Mouse (Mus musculus): ENCODE measurements around the gene Pcmt1.
"Not testable (repeated sequence)": the region's sequence is repeated elsewhere in the genome, so short reads cannot be mapped to it uniquely, and the experiment has no call there.

The Pcmt1 gene

DNA sequence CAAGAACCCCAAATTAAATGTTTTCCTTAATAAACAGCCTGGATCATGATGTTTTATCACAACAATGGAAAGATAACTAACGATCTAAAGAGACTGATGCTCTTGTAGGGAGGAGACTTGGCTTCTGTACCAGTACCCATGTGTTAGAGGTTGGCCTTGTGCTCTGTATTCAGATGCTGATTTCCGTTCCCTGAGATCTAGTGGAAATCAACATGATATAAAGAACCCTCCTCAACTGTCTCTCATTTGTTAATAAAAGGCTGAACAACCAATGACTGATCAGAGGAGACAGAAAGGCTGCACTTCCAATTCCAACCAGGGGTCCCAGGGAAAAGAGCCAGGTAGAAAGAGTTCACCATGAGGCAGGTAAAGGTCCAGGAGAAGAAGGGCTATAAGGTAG lies 35.0 kb downstream of the Pcmt1 start:
- DNase-seq (ENCODE audit: low read depth), result no peak

DNA sequence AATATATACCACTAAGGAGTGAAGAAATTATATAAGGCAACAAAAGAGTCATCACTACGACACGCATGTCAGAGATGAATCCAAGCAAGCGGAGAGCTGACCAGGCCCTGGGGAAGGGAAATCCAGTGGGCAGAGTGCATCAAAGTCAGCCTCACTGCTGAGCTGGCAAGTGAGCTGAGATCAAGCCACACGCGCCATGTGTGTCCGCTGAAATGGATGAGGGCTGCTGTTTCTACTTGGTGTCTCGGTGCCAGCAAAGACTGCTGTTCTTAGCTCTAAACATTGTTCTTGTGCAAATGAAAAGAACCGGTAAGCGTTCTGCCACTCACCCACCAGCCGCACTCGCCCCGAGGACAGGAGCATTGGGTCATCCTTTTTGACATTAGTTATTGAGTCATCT lies 40.6 kb downstream of the Pcmt1 start:
- no peak for DNase-seq (ENCODE audit: low read depth)

DNA sequence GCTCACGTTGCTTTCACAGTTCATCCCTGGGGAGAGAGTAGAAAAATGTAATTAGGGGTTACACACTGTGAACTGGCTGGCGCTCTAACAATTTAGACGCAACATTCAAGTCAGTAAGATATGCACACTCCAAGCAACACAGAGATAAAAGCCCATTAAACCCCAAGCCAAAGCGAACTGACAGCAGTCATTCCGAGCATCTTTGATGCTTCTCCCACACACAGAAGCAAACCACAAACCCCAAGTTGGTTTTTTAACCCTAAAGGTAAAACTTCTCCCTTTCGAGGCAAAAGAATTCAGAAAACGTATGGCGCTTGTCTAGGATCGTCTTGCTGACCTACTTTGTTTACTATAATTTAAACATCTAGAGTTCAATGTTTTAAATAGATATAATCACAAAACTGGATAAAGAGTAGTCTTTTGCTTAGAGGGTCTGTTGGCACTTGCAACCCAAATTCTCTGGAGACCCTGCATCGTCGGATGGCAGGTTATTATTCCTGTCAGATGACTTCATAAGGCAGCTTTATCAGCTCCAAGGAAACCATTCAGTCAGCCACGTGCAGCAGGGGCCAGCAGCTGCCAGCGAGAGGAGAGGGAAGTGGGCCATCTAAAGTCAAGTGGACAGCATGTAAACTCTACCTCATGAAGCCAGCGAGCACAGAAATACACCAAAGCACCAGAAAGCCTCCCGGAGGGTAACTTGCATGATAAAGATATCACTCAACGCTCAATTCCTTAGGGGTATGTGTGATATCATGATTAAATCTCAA lies 49.8 kb downstream of the Pcmt1 start:
- DNase-seq (ENCODE audit: low read depth), result peak; percentile 7

DNA sequence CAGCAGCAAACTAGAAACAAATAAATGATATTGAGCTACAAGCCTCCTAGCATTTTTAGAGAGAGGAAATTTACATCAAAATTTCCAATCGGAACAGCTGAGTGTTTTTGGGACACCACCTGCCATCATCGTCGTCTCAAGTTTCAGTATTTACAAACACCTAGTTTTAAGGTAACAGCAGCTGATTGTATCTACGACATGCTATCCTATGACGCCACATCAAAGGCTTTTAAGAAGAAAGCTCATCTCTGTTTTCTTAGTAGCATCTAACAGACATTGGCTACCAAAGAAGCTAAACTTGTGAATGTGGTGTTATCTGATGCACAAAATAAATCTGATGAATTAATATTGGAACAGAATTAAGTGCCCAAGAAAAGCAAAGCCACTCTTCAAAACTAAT lies 50.6 kb downstream of the Pcmt1 start:
- peak; percentile 14 for DNase-seq (ENCODE audit: low read depth)

- DNase-seq (ENCODE audit: low read depth), result no peak
Observed at GRCm38 (mm10) chr10:7629092-7629491, 51.8 kb downstream of the Pcmt1 start.

- no peak for DNase-seq (ENCODE audit: low read depth)
Observed at GRCm38 (mm10) chr10:7623861-7624518, 56.9 kb downstream of the Pcmt1 start.

DNA sequence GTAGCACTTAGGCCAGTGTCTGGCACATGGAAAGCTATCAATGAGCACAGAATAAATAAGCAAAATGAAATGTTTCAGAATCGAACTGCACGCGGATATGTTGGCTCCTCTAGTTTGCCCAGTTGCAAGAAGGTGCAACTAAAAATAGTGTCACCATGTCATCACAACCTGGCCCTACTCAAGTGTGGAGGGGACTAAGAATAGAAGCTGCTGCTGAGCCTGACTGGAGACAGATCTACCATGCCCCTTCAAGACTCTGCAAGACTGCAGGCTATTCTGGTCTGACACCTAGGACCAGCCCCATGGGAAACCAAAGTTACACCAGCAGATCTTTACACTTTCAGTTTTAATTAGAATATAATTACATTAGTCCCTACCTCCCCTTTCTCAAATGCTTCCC lies 58.6 kb downstream of the Pcmt1 start:
- no peak for DNase-seq (ENCODE audit: low read depth)

DNA sequence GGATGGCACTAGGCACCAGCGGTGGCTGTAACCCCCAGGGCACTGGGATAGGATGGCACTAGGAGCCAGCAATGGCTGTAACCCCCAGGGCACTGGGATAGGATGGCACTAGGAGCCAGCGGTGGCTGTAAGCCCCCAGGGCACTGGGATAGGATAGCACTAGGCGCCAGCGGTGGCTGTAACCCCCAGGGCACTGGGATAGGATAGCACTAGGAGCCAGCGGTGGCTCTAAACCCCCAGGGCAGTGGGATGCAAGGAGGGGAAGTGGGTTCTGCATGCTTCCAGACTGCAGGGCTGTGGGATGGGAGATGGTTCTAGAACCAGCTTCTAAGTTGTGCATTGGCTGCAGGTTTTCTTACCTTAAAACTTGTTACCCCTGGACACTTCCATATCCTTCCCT lies 60.2 kb downstream of the Pcmt1 start:
- no peak for DNase-seq (ENCODE audit: low read depth)

GRCm38 (mm10) chr10:7619821-7620241 lies 61.1 kb downstream of the Pcmt1 start:
- no peak for DNase-seq (ENCODE audit: low read depth)

- DNase-seq (ENCODE audit: low read depth), result not testable (repeated sequence)
Observed at GRCm38 (mm10) chr10:7617556-7617955, 63.4 kb downstream of the Pcmt1 start.

- DNase-seq (ENCODE audit: low read depth), result not testable (repeated sequence)
Observed at GRCm38 (mm10) chr10:7617146-7617545, 63.8 kb downstream of the Pcmt1 start.

DNA sequence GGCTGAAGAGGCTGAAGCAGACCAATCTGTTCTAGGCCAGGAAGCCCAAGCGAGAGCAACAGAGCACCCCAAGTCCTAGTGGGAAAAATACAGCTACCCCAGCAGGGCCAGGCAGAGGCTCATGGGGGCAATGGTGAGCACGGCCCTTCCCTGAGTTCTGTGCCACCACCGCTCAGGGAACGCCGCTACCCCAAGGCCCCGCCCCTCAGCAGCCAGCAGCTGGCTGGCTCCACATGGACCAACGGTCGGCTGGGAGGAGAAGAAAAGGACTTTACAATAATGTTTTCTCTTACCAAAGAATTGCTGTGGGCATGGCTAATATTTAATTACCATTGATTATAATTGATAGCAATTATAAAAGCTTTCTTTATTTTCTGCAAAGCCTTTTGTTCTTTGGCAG lies 66.1 kb downstream of the Pcmt1 start:
- no peak for DNase-seq (ENCODE audit: low read depth)

DNA sequence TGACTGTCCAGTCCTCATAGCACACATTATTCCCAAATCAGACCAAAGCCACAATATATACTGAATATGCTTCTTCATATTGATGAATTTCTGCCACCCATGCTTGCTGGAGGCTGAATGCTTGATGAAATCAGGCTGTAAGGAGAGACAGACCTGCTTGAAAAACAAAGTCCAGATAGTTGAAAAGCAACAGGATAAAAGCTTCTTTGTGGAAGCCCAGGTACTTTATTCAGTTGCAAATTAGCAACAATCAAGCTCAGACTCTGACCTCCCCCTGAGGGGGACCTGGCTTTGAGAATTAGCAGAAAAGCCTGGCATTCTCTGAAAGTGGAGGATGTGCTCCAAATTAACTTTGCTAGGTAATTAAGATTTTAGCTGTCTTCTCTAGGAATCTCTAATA lies 68.7 kb downstream of the Pcmt1 start:
- not testable (repeated sequence) for DNase-seq (ENCODE audit: low read depth)

DNA sequence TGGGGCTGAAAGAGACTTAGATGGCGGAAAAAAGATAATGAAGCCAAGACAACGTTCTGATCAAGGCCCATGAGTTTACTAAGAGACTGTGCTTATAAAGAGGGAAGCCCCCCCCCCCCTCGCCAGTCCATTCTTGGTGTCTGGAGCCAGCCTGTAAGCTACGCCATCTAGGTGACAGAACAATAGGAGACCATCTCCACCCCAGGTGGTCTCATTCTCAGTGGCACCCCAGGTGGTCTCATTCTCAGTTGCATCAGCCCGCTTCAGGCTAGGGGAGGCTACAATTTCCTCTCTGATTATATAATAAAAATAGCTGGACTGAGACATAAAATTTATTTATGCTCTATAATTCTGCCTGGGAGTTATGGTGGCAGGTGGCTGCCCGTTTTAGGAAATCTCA lies 69.3 kb downstream of the Pcmt1 start:
- no peak for DNase-seq (ENCODE audit: low read depth)

DNA sequence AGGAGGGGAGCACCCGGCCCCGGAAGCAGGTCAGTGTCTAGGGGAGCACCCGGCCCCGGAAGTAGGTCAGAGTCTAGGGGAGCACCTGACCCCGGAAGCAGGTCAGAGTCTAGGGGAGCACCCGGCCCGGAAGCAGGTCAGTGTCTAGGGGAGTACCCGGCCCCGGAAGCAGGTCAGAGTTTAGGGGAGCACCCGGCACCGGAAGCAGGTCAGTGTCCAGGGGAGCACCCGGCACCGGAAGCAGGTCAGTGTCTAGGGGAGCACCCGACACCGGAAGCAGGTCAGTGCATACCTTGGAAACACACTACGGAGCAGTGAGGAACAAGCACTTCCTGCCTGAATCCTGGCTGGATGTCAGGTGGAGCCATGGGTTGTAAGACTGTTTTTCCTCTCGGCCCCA lies 72.3 kb downstream of the Pcmt1 start:
- no peak for DNase-seq (ENCODE audit: low read depth)

GRCm38 (mm10) chr10:7606437-7606836 lies 74.5 kb downstream of the Pcmt1 start:
- no peak for DNase-seq (ENCODE audit: low read depth)

DNA sequence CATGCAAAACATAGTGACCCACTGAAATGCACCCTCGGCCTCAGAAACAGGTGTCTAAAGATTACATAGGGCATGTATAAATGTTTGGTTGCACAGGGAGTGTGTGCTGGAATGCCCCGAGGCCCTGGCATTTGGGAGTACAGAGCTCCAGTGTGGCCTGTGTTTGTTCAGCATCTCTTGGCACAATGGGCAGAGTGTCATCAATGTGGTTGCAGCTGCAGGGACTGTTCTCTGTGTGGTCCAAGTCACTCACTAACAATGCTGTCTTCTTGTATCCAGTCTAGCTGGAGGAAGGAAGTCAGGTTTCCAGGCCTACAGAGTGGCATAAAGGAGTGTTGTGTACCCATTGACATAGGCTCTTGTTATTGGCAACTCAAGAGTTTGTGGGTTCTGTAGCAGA lies 75.8 kb downstream of the Pcmt1 start:
- no peak for DNase-seq (ENCODE audit: low read depth)

GRCm38 (mm10) chr10:7600647-7601046 lies 80.3 kb downstream of the Pcmt1 start:
- peak; percentile 87 for DNase-seq (ENCODE audit: low read depth)

DNA sequence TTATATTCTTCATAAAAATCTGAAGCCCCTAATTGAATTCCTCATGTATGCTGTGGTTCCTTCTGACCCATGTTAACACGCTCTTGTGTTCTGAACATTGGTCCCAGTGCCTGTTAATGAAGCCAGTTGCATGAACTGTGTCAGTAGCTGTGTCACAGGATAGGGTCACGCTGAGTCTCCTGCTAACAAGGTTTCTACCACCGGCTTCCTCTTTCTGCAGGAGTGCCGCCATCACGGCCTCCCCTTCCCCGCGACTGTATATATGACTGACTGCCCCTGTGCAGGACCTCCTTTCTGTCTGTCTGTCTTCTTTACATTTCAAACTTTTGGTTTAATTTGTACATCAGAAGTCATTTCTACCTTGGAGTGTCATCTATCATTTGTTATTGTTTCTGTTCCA lies 82.8 kb downstream of the Pcmt1 start:
- no peak for DNase-seq (ENCODE audit: low read depth)

DNA sequence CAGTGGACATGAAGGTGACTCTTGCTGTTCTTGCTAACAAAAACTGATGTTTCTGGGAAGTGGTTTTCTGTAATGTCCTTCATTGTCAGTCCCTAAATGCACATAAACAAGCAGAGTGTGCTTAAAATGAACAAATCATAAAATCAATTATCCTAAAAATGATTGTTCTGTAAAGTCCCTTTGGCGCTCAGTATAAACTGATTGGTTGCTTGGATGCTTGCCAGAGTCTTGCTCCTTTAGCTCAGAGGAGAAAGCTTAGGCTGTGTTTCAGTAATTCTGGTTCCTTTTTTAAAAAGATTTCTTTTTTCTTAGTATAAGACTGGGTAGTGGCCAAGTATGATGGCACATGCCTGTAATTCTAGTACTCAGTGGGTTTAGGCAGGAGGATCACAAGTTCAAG lies 84.7 kb downstream of the Pcmt1 start:
- no peak for DNase-seq (ENCODE audit: low read depth)

DNA sequence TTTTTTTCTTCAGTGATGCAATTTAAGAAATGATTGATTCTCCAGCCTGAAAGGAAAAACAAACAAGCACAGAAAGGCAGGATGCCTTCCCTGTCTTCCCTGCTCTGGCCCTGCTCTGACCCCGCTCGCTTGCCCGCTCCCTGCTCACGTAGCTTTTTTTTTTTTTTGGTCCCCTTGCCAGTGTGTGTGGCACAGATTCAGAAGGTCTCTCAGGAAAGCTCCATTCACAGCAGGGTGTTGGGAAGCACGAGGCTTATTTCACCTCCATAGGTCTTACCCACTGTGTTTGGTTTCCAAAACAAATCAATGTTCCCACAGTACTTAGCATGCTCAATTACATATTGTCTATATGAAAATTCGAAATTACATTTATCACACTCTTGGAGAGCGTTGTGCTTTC lies 86.1 kb downstream of the Pcmt1 start:
- no peak for DNase-seq (ENCODE audit: low read depth)

- DNase-seq (ENCODE audit: low read depth), result no peak
Observed at GRCm38 (mm10) chr10:7590792-7591191, 90.1 kb downstream of the Pcmt1 start.

DNA sequence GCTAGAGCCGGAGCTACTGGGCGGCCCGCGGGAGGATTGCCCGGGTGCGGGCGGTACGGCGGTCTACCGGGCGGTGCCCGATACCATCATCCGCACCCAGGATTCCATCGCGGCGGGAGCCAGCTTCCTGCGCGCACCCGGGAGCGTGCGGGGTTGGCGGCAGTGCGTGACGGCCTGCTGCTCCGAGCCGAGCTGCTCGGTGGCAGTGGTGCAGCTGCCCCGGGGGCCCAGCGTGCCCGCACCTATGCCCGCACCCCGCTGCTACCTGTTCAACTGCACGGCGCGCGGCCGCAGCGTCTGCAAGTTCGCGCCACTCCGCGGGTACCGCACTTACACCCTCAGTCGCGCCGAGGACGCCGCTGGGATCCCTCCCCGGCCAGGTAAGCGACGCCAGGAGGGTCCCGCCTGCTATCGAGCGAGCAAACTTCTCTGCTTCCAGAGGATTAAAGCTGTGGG lies 90.7 kb downstream of the Pcmt1 start:
- no peak for DNase-seq (ENCODE audit: low read depth)
